Mouse (Mus musculus): ENCODE results near the gene Zmynd8. TPM values are rescaled to one million over a fixed set of nuclear protein-coding genes. Genes with fewer than 3 reads are reported as not detected.

Zmynd8 gene
- total RNA-seq, 2 experiments from 2014 or later, result 162 to 181 TPM

DNA sequence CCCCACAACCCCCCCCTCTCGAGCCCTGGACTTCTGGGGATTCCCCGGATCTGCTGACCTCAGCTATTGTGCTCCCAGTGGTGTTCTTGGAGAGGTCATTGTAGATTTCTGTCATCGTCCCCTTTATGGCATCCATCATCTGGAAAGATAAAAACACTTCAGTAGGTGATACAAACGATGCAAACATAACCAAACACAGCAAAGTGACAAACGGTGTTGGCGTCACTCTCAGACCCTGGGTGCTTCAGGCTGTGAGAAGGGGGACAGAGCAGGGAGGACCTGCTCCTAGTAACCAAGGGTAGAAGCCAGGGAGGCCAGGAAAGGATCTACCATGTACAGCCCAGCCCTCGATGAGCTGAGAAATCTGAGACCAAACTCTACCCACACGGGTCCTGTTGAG lies 100.9 kb downstream of the Zmynd8 start:
- DNase-seq, result no peak

DNA sequence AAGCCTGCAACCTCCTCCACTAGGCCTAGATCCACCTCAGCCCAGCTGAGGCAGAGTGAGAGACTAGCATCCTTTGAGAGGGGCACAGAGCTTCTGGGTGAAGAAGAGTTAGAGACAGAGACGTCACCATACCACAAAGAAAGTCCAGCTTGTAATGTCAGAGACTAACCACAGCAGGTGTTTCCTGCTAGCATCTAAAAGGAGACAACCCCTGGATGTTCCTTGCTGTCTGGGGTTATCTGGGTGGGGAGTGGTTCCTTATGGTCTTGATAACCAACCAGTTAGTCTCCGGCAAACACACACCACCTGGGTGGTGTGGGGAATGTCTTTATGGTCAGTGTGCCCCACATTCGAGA lies 105.6 kb downstream of the Zmynd8 start:
- no peak for DNase-seq

DNA sequence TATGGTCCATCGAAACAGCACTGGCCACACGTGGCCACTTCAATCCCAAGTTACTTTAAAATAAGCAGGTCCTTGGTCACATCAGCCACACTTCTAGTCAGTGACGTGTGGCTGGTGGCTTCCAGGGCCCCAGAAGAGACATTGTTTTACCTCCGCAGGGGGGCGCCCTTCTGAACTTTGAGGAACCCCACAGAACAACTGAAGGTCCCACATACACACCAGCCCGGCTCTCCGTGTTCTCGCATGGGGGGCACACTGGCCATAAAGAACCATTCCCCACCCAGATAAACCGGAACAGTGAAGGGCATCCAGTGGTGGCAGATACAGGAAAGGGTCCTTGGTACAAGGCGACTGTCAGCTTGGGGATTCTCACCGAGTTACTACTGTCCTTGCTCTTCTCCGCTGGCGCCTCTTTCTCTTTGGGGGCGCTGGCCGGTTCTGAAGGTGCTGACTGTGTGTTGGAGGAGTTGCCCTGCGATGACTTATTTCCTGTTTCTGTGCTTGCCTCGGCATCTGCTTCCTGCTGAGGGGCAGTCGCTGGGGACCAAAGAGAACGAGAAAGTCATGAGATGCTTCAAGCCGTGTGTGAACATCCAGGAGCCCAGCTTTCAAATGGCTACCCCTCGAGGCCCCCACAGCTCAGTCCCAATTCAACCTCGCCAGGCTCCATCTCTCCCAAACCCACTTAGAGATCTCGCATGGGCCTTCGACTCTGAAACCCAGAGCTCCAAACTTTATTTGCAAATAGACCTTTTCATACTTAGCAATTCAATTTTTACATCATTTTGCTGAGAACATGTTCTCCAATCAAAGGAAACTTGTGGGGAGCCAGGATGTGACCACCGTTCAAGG lies 106.2 kb downstream of the Zmynd8 start:
- no peak for DNase-seq

DNA sequence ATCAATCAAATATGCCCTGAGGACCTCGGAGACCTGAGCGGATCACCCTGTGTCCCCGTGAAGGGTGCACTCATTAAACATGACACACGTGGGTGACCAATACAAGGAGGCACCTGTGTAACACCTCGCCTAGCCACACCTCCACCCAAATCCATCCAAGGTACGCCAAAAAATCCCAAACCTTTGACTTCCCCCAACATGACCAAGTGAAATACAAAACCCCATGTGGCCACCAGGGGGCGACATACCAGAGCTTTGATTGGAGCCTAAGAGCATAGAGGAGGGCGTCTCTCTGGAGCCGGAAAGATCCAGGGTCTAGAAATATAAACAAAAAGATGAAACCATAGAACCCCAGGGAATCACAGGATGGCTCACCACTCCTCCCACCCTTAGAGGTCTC lies 107.2 kb downstream of the Zmynd8 start:
- DNase-seq, result peak in 1 of 2 experiments; percentile 56

DNA sequence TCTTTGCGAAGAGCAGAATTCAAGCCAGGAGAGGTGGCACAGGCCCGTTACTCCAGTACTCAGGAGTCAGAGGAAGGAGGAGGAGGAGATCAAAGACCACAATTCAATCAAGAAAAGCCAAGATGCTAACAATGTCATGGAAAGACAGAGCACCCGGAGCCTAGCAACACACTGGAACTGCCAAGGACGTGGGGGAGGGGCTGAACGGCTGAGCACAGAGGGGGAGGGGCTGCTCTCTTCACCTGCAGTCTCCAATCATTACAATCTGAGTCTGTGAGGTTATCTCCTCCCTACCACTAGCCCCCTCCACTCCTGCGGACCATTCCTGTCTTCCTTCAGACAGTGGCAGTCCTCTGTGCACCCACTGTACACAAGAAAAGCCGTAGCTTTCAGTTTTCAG lies 107.8 kb downstream of the Zmynd8 start:
- no peak for DNase-seq

DNA sequence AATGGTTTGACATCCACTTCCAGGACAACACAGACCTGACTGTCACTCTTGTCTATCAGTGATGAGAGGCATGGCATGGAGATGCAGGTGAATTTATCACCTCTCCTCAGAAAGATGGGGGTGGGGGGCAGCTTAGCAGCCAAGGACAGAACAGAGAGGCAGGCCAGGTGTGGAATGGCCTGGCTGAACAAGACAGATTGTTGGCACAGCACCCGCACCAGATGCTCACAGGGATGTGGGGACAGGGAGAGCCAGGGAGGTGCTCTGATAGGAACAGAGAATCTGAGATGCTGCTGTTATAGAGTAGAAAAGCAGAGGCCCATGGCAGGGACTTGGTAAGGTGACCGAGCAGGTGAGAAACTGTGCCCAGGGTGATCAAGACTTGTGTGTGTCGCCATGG lies 109.1 kb downstream of the Zmynd8 start:
- DNase-seq, result no peak

DNA sequence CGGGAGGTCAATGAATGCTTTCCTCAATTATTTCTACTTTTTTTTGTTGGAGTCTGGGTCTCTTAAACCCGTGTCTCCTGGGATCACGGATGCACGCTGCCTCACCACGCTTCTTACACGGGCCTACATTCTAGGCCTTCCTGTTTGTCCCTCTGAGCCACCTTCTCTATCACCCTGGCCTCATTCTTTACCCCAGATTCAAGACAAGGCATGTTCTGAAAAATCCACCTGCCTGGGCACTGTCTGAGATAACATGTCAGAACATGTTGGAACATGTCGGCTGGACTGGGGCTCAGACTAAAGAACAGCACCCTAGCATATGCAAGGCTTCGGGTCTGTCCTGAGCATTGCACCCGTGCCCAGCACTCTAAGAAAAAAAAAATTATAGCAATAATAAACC lies 110.0 kb downstream of the Zmynd8 start:
- no peak for DNase-seq

DNA sequence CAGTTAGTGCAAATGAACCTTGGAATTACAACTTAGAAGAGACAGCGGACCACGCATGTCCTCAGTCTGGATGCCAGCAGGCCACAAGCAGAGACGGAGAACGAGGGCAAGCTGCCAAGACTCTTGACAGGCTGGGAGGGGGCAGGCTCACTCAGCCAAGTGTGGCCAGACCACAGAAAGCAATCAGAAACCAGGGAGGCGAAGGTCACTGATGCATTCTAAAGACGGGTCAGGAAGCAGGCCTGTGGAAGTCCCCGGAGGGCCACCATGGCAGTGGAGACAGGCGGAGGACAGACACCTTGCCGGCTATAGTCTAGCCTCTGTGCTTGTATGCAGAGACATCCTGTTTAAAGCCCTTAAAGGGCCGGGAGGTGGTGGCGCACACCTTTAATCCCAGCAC lies 110.8 kb downstream of the Zmynd8 start:
- peak; percentile 68 to 69 for DNase-seq

DNA sequence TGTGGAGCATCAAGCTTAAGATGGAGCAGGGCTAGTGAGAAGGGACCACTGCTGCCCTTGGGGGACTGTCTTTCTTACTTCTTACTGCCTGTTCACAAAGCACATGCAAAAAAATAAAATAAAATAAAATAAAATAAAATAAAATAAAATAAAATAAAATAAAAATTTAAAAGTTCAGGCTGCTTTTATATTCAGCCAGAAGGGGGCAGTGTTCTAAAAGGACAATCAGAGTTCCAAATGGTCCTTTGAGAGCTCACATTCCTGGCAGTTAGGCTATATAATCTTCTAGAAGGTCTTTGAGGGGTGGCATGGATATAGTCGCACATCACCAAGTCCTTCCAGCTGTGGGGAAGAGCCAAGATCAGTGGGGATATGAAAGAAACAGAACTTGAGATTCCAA lies 112.3 kb downstream of the Zmynd8 start:
- DNase-seq, result no peak

DNA sequence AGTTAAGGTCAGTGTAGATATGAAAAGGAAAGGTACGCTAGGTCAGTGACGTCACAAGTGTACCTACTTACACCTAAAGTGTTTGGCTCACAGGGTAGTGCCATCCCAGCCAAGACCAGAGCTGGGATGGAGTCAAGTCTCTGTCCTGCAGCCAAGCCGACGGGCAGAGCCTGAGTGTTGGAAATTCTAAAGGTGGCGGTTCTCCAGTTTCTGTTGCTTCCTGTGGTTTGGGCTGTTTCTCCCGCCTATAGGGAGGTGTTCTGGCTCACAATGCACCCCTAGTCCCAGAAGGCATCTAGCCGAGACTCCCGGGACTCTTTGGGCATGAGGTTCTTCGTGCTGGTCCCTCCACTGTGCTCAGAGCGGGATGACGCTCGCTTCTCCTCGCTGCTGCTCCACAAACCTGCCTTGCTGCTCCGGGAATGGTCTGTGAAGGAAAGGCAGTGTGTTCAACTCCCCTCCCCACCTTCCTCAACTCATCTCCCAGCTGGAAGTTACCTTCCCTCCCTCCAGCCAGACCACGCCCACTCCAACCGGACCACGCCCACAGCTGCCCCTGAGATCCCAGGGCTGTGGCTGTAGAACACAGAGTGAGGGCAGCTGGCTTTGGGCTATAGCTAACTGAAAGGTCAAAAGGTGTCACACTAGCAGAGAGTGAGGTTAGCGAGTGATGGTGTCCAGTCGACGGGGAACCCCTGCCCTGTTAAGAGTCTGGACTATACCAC lies 113.3 kb downstream of the Zmynd8 start:
- no peak for DNase-seq

DNA sequence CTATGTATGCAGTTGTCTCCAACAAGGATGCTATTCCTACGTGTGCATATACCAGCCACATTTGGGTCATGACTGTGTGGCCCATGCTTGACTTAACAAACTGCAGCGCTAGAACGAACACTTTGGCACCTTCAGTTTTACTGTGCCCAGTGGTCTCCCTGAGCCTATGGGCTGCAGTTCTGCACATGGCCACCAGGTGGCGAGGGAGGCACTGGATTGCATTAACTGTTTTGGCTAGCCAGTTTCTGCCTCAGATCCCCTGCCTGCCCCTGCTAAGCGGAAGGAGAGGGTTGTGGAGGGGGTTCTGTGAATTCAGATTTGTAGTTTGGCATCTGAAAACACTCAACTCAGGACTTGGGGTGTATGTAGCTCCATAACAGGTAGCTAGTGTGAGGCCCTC lies 116.5 kb downstream of the Zmynd8 start:
- peak; percentile 79 to 80 for DNase-seq

DNA sequence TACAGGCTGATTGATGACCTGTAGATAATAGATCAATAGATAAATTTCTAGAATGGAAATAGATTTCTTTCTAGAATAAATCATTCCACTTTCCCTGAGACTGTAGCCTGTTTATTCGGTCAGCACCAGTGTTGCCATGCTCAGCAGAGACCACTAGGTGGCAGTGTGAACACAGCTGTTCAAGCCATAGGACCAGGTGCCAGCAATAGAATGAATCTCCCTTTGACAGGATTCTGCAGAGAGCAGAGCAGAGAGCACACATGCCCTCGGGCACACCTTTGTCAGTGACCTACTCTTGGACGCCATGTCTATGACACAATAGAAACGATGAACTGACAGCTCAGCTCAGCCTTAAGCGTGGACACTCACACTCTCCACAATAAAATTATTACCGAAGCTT lies 119.9 kb downstream of the Zmynd8 start:
- DNase-seq, result peak; percentile 74 to 80

DNA sequence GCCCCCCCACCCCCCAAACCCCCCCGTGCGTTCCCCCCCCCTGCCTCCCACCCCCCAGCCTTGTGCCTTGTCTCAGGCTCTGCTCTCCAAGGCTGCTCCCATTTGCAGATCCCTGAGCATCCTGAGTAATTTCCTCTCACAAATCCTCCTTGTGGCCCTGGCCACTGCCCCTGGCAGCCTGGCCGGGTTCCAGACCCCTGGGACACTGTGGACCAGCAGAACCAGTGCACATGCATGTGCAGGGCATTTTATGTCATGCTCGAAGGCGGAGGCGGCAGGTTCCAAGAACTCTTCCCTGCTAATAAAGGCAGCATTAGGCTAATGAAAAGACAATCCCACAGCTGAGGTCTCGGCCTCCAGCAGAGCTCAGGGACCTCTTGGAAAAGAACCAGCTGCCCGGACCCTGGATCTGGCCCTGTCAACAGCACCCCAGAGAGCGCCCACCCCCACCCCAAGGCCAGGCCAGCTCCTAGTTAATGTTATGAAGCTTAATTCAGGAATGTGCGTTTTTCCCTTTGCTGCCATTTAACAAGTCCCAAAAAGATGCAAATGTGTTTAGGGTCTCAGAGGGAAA lies 129.4 kb downstream of the Zmynd8 start:
- no peak for DNase-seq

DNA sequence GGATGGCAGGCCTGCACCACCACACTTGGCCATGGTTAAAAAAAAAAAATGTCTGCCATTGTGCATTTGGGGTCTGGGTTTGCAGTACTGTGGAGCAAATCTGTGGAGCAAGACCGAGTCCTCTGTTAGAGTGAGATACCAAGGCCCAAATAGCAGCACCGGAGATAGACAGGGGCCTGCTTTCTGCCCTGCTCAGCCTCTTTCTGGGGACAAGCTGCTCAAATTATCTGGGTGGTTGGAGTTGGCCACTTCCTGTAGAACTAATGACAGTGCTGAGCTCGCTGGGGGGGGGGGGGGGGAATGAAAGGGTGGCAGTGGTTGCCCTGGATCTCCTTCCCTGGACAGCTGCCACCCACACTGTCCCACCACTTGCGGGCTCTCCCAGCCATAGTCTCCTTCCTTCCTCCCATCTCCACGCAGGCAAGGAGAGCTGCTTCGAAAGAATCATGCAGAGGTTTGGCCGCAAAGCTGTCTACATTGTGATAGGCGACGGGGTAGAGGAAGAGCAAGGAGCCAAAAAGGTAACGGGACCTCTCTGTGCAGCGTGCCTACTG lies 129.9 kb downstream of the Zmynd8 start:
- no peak for DNase-seq

DNA sequence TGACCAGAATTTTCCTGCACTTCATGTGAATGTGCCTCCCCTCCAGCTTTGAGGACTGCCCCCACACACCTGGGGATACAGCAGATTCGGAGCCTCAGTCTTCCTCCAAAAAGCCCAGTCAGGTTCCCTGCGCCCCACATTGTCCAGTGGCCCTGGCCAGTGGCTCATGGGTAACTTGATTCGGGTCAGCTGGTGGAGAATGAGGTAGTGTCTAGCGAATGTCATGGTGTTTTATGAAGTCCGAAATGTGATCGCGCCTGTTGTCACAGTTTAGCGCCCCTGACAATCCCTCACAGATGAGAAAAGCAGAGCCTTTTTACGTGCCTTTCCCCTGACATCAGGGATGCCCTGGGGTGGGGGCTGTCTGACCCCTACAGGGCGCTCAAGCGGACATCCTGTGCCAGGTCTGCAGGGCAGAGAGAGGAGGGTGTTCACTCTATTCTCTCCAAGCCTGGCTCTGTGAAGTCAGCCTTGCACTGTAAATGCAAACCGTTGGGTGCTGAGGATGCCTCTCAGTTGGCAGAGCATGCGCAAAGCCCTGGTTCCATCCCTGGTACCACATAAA lies 139.3 kb downstream of the Zmynd8 start:
- no peak for DNase-seq

DNA sequence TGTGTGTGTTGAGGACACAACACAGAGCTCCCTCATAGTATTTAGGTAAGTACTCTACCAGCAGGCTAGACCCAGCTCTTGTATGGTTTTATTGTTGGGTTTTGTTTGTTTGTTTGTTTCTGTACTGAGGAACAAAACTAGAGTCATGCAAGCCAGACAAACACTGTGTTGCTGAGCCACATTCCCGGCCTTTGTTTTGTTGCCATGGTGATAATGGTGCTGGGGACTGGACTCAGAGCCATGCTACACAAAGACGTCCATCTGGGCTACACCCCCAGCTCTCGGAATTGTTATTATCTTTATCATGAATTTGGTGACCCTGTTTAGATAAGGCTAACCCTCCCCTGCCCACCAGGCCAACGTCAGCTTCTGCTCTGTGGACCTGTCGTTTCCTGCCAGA lies 140.3 kb downstream of the Zmynd8 start:
- DNase-seq, result no peak

DNA sequence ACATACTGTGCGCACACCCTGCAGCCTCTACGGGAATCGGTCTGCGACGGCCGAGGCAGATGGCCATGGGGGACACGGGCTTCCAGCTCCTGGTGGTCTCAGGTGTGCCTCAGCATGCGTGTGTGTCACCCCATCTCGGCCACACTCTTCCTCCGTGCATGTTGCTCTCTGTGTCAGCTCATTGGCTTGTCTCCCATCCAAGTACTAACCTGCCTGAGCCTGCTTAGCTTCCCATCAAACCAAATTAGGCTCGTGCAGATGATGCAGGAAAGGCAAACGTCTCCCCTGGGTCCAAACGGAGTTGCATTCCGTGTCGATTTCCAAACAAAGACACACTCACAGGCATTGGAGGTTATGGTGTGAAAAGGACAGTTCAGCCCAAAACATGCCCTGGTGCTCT lies 141.0 kb downstream of the Zmynd8 start:
- DNase-seq, result no peak

DNA sequence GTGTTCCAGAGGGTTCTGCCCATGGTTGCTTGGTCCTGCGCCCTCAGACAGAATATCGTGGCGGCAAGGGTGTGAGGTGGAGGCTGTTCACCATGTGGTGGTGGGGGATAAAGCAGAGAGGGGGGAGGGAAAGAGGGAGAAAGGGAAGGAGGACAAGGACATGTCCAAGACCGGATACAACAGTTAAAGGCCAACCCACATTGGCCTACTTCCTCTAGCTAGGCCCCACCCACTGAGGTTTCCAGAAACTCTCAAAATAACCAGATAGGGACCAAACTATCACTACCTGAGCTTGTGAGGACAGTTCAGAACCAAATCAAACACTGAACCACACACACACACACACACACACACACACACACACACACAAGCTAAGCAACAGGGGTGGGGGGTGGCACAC lies 146.1 kb downstream of the Zmynd8 start:
- DNase-seq, result no peak

DNA sequence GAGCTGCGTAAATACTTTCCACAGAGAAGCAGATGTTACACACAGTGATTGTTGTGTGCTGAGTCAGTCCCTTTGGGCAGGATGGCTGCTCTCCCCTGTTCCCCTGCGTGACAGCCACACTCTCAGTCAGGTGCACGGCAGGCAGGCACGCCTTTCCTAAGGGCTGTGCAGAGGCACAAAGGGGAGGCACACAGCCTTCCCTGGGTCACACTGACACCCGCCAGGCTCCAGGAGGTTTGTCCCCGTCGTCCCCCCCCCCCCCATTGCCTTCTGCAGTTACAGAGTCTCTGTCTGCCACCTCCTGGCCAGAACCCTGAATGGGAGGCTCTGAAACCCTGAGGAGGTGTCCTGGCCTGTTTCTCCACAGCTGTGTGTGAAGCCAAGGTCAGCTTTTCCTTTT lies 147.7 kb downstream of the Zmynd8 start:
- no peak for DNase-seq

DNA sequence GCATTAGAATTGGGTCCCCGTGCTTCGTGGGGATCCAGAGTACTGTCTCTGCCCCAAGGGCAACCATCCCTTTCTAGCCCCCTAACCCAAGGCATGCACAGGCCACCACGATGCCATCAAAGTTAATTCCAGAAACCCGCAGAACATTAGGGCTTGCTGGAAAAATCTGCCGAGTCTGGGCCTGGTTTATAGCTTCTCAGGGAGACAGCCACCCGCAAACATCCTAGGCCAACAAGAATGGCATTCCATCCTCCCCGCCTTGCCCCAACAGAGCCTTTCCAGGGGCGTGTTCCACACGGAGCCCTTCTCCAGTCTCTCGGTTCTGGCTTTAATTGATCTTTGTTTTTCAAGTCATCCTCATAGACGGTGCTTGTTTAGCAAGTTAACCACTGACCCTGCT lies 150.4 kb downstream of the Zmynd8 start:
- DNase-seq, result no peak

DNA sequence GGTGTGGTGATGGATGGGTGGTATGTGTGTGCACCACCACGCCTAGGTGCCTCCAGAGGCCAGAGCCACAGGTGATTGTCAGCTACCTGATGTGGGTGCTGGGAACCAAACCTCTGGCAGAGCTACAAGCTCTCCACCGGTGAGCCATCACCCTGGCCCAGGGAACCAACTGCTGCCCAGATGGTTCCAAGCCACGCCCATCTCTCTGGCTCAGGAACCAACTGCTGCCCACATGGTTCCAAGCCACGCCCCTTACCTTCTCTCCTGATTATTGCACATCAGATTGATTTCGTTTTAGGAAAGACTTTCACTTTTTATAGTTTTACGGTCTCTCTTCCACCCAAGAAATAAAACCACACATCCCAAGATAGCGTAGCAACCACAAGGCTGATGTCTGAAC lies 150.8 kb downstream of the Zmynd8 start:
- DNase-seq, result no peak

DNA sequence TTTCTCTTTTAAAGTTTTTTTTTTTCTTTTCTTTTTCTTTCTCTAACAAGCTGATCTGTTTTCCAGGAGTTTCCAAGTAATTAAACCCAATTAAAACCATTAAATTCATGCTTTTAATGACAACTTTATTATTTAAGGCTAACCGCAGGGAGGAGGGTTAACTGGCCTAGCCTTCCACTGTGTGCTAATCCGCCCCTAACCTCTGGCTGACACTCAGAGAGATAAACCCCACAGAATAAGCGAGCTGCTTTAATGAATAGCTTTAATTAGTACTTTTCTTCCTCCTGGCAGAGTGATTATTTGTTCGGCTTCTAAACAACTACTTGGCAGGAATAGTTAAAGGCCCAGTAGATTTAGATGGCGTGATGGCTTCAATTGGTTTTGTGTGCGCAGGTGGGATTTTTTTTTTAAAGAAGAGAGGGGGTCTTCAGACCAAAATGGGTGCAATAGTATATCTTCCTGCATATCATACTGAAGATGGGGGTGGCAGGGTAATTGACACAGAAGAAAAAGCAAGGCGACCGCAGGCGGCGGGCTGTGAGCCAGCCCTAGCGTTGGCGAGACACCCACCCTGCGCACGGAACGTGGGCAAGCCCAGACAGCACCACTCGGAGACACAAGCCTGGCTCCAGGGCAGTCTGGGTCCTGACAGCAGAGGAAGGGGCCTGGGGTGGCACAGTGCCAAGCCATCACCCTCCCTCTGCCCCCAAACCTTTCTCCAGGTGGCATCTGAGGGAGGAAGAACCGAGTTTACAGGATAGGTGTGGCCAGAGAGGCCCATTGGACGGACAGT lies 153.3 kb downstream of the Zmynd8 start:
- DNase-seq, result no peak
